Mouse (Mus musculus) bone marrow, adult 2 months (tissue): ENCODE results near the gene Dcst1.

Experiments used
- CTCF ChIP-seq: fragments of 200-500 bp; IDR thresholded peaks from 2 replicates; pipeline ENCODE4 v1.5.1; 2011; ENCODE audit warnings: low read length, control low read depth; ENCODE audit not compliant: control insufficient read depth, insufficient read depth
- POLR2A ChIP-seq: fragments of 200-500 bp; IDR thresholded peaks from 2 replicates; pipeline ENCODE4 v1.6.1; 2011; ENCODE audit warnings: low read depth, mild to moderate bottlenecking, control low read depth, low read length, borderline replicate concordance; ENCODE audit not compliant: control insufficient read depth

- no peak for TF ChIP-seq CTCF
- no peak for TF ChIP-seq POLR2A
These were observed 3.4 kb downstream of the Dcst1 start, which contains the start of gene Dcst2 for GRCm38 (mm10) chr3:89361675-89362074.
